Mouse (Mus musculus) spleen, adult 12 weeks (tissue): Measurements from ENCODE around the gene Cd274.

Experiments used
- DNase-seq: peaks from one replicate; pipeline ENCODE4 v3.0.0; 2022; ENCODE audit warnings: low spot score

Gene Cd274

DNA sequence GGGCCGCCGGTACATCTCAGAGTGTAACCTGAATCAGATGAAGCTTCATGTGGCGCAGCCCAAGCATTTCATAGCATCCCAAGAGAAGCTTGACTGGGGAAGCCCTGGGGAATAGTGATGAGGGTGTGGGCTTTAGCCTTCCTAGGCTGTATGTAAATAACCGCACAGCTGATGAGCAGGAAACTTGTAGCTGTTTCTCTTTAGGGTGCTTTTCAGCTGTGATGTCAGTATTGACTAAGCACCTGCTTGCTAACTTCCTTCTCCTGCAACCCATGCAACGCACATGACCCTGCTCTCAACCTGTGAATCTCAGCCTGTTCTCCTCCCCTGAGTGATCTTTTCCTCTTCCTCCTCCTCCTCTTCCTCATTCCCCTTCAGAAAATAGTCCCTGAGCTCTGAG, 3.2 kb upstream of the Cd274 start:
- DNase-seq: peak; percentile 31

DNA sequence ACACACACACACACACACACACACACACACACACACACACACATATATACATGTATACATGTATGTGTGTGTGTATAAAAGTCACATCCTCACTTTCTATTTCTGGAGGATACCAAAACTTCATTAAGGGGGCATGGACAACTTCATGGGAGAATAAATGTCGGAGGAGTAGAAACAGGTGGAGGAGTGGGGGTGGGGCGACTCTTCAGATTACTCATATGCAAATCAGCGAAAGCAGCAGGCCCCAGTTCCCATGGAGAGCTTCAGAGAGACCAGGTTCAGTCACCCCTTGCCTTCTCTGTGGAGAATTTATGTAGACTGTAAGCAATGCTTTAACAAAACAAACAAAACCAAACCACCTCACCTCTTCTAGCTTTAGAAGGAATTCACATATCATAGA, 2.1 kb upstream of the Cd274 start:
- DNase-seq: no peak

DNA sequence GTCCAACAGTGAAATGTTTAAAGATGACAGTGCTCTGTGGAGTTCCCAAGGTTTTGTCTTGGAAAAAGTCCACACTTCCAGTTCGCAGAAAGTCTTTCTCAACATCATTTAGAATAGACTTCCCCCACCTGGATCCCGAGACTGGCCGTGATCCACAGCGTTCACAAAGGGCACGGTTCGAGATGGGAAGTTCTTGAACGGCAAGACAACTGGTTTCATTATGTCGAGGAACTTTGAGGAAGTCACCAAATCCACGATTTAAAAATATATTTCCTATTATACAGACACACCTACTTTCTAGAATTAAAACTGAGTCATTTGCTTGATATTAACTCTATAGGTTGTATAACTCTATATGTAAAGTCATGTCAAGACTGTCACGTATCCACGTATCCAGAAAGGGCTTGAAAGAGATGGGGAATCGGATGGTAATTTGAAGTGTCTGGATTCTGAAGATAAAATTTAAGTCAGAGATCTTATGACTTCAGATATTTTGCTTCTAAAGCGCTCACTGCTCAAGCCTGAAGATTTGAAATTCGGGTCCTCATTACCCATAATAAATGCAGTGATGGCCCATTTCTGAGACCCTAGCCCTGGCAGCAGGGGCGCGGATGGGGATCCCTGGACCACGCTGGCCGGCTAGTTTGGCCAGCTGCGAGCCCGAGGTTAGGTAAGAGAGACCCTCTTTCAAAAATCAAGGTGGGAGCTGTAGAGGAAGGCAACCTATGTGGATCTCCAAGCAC, 858 bp upstream of the Cd274 start:
- no peak for DNase-seq

DNA sequence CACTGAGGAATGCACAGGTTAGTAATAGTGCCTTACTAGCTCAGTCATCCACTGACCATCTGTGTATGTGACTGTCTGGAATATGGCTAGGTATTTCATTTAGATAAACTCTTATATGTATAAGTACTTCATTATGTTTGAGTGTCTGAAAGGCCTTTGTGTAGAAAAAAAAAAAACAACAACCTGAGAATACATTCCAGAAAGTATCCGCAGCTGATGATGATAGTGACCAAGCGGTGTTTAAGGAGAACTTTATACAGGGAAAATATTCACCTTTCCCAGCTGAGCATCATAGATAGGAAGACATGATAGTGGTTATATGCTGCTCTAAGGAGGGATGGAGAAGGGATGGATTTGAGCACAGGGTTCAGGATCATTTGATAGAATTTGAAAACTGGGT, 786 bp downstream of the Cd274 start:
- DNase-seq: no peak

DNA sequence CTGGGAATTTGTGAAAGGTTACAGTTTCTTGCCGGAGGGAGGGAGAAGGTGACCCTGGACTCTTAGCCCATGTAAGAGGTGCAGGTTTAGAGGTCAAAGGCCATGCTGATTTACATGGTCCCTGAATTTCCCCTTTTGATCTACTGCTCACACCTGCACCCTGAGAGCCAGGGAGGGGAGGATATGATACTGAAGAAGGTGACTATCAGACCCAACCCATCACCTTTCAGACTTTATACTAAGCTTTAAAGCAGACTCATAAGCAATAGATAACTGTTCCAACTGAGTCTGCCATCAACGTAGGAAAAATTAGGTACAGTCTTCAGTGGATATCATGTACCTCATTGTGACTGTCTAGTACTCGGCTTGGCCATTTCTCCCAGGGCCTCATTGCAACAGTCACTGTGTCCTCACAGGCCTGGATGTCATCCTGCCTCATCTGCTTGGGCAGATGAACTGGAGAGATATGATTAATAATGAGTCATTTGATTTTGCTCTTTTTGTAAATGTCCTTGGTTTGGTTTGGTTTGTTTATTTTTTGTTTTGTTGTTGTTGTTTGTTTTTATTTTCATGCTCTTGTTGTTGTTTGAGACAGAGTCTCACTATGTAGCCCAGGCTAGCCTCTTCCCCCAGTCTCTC, 1.5 kb downstream of the Cd274 start:
- DNase-seq: no peak

DNA sequence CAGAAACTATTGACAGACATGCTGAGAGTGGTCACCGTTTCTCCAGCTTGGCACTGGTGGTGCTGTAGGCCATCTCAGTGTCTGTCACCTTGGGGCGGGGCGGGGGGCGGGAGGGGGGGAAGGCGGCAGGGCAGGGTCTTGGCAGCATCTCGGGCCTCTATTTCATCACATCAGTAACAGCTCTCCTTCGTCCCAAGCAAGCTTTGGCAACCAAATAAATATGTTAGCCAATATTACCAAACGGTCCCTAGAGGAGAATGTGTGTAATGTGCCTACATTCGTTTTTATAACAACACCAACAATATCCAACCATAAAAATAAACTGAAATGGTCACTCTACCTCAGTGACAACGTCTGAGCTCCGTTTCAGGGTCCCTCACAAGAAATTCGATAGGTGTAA, 2.9 kb downstream of the Cd274 start:
- no peak for DNase-seq

DNA sequence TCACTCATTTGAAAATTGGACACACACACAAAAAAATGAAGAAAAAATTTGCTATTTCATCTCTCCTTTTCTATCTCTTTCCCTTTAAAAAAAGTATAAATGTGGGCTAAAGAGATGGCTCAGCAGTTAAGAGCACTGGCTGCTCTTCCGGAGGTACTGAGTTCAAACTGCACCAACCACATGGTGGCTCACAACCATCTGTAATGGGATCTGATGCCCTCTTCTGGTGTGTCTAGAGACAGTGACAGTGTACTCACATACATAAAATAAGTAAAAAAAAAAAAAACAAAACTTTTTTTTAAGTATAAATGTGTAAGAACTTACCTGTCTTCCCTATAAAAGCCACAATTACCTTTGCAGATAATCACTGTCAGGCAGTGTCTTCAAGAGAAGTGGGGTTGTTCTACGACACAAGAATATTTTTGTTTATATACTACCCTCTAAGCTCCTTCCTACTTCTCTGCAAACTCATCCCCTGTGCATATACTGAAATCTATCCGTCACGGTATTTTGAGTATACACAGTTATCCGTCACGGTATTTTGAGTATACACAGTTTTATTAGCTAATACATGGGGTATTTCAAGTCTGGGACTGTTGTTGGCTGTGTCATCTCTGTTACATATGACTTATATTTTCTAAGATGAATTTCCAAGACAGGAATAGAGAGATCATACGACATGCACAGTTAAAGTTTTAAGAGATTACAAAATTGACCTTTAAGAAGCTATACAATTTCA, 3.5 kb downstream of the Cd274 start:
- DNase-seq: no peak

DNA sequence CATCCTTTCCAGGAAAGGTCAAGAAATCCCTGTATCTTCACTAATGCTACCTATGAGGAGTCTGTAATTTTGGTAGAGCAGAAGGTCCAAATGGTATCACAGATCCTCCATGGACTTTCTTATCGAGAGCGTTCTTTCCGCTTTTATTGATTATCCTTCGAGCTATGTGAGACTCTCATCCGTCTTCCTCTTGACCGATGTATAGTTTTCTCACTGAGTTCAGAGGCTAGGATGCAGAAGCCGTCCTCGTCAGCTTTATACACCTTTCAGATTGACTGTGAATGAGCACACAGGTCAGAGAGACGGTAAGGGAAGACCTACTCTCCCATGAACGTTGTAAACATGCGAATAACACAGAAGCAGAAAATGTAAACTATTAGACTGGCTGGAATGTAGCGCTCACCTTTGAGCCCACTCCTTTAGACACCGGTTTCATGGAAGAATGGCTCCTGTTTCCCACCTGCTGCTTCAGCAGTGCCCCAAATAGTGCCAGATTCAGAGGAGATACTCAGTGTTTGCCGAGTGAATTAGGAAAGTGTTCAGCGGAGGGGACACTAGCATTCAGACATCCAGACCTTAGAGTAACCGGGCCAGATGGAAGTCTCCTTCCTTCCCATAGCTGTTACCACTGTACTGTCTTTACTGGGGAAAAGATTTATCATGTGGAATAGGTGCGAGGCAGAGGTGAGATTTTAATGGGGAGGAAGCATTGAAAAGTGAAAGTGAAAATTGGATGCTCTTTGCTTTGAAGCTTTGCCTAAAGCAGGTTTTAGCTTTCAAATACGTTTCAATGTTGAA, 4.2 kb downstream of the Cd274 start:
- DNase-seq: no peak

DNA sequence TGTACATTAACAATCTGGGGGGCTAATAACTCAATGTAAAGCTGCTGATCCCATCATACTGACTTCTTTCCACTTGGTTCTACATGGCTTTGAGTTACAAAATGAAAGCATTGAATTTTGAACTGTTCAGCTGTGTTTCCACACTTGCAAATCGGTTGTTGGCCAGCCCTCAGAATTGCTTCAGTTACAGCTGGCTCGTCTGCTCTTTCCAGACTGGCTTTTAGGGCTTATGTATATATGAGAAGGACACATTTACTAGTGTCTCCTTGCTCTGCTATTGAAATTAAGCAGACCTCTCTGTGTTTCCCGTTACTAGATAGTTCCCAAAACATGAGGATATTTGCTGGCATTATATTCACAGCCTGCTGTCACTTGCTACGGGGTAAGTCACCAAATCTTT, 4.9 kb downstream of the Cd274 start:
- no peak for DNase-seq

DNA sequence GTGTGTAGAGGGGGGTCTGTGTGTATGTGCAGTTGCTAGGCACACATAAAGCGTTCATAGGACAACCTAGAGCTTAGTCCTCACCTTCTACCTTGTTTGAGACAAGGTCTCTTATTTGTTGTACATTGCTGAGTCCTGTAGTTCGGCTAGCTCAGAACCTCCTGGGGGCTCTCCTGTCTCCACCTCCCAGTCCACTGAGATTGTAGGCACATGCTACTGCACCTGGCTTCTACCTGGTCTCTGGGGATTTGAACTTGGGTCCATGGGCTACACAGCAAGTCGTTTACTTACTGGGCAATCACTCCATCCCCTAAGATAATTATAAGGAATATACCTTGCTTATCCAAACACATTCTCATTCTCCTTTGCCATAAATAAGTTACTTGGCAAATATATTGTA, 5.4 kb downstream of the Cd274 start:
- no peak for DNase-seq

DNA sequence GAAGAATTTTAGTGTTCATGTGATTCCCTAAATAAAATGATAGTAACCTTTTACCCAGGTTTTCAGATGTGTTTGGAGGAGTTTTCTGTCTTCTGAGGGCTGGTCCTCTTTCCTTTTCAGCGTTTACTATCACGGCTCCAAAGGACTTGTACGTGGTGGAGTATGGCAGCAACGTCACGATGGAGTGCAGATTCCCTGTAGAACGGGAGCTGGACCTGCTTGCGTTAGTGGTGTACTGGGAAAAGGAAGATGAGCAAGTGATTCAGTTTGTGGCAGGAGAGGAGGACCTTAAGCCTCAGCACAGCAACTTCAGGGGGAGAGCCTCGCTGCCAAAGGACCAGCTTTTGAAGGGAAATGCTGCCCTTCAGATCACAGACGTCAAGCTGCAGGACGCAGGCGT, 6.2 kb downstream of the Cd274 start:
- DNase-seq: no peak

DNA sequence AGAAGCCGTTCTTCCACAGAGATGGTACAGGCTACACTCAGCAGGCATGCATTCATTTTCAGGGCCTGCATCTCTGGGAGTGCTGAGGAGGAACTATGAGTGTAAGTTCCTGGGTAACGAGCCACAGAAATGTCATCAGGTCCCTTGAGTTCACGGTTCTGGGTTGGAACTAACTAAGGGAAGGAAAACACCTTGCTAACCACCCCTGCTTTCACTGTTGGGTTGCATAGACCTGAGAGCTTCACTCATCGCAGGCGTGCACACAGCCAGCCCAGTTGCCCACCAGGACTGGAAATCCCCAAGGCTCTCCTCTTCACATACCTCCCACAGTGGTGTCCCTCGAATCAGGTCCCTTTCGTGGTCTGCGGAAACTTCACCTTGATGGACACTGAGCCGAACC, 7.7 kb downstream of the Cd274 start:
- no peak for DNase-seq

DNA sequence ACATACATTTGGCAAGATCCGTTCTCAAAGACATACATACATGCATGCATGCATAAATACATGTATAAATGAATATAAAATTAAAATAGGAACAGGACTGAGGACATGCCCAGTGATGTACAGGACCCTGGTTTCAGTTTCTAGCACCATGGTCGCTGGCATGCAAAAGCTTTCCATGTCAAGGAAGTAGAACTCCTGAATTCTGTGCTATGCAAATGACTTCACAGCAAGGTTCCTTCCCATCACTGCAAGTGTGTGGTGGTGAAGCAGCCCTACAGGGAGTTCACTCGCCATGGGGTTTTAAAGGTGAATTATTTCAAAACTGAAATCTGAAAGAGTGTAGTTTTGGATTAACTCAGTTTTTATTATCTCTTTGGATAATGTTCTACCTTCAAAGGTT, 9.1 kb downstream of the Cd274 start:
- no peak for DNase-seq

DNA sequence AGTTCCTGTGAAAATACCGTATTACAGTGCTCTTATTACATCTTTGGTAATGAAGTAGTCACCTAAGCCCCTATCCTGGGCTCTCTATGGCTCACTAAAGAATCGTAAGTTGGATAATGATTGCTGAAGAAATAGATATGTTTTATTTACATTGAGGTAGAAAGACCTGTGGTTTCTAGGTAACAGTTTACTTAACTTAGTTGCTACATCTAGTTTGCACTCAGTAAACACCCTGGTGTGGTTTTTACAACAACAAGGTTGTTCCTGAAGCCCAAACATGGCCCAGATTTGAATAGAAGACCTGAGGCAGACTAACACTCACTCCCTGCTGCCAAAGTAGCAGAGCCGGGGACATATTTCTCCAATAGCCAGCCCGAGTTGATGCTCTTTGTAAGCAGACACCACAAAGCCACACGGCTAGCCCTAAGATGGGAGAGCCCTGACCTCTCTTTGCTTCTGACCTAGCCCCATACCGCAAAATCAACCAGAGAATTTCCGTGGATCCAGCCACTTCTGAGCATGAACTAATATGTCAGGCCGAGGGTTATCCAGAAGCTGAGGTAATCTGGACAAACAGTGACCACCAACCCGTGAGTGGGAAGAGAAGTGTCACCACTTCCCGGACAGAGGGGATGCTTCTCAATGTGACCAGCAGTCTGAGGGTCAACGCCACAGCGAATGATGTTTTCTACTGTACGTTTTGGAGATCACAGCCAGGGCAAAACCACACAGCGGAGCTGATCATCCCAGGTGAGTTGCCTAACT, 12.8 kb downstream of the Cd274 start:
- DNase-seq: no peak

DNA sequence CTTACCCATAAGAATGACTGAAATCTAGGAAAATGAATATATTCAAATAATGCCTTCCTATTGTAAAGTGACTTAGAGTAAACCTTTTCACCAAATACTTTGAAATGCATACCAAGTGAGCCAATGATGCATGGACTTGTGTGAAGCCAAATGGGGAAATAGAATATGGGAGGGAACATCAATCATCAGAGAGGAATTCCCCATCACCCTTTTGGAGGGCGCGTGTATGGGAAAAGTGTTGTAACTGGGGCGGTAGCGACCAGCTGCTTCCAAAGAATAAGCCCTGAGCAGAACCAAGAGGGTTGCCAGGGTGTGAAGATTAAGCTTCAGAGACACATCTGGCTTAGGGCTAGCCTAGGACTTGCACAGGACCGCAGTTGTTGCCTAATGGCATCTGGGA, 16.1 kb downstream of the Cd274 start:
- no peak for DNase-seq

DNA sequence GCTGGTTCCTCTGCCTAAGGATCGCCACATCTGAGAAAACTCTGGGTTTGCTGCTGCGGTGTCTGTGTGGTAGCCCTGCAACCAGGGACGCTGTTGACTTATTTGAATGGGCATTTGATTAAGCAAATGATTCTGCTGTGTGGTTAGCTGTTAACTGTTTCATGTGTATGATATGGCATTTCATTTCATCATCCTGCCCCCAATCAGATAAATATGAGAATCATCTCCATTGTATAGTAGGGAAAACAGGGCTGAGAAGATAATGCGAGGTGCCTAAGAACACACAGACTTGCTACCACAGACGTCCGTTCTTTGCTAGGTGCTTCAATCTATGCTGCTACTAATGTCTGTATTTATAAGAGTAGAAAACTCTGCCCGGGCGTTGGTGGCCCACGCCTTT, 17.2 kb downstream of the Cd274 start:
- no peak for DNase-seq

DNA sequence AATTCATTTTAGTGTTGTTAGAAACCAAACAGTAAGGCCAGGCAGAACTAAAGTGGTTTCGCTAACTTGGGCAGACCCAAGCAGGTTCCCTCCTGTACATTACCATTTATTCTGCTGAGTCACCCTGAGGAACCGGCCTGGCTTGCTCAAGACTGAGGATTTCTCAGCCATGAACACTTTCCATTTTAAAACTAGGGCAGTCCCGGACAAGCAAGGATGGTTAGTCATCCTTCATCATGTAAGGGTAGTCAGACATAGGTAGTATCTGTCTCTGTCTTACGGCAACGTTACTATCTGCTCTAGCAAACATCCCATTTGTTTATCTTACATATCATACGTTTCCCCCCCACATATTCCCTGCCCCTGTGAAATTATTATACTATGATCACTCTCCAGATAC, 17.7 kb downstream of the Cd274 start:
- no peak for DNase-seq

DNA sequence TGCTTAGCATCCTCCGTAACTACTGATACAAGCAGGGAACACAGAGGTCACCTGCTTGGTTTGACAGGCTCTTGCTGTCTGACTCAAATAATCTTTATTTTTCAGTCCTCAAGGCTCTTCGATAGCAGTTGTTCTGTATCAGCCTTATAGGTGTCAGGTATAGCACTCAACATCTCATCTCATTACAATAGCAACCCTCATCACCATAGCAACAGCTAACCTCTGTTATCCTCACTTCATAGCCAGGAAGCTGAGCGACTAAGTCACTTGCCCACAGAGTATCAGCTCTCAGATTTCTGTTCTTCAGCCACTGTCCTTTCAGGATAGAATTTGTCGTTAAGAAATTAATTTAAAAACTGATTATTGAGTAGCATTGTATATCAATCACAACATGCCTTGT, 18.6 kb downstream of the Cd274 start:
- no peak for DNase-seq

DNA sequence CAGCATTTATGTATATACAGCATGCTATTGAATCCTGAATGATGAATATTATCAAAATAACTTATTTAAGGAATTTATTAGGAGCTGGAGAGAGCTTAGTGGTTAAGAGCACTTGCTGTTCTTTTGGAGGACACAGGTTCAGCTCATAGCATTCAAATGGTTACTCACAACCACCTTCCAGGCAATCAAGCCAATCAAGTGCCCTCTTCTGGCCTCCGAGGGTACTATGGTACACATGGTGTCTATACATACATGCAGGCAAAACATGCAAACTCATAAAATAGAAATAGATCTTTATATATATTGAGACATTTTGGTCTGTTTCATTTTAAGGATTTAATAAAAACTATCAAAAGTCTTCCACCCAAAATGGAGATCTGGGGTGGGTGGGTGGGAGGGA, 21.6 kb downstream of the Cd274 start:
- no peak for DNase-seq

DNA sequence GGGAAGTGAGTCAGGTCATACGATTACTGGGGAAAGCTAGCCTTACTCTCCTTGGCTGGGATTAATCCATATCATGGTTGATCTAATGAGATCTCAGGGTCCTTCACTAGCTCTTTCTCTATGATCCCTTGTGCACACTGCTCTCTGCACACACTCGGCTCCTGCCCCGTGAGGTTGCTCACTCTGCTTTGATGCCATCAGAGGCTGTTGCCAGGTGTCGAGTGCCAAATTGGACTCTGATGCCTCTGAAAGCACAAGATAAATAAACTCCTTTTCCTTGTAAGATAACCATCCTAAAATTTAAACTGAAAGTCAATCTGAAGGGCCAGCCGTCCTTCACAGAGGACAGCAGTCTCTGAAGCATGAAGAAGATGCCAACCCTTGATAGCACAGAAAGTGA, 23.2 kb downstream of the Cd274 start:
- no peak for DNase-seq

DNA sequence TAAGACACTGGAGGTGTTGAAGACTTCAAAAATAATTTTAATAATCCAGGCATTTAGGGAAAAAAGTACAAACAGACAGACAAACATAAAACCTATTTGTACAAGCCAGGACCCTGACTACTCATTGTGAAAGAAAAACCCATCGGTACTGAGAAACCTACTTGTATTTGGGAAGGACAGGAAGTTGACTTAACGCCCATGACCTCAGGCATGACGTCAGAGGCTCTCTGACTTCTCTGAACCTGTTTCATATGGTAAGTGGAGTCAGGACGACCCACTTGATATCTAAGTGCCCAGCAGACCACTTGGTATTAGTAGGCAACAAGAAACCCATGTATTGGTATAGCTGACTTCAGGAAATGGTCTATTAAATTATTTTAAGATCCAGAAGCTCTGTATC, 24.0 kb downstream of the Cd274 start:
- no peak for DNase-seq

DNA sequence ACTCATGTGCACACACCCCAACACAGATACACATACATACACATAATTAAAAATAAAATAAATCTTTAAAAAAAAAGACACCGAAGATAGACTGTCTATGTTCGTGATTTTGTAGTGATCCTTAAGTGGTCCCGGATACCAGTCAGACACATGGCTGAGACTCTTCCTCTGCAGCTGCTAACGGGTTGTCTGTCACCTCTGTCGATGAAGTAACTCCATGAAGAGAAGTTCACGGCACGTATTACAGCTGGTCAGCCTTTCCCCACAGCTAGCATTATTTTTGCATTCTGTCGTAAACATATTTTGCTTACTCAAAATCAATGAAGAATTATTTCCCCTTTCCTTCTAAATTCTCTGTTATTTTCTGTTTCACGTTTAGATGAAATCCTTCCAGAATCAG, 26.1 kb downstream of the Cd274 start:
- no peak for DNase-seq
